Comparison of ENCODE assay signal across 9 mouse cellular contexts in genomic region chr6:116264836-116265235, GRCm38 (mm10). TPM values are rescaled to one million over a fixed set of nuclear protein-coding genes. Genes with fewer than 3 reads are reported as not detected.
DNase-seq lines count a peak whose midpoint lies in the region; ATAC-seq and TF ChIP-seq lines count a peak whose summit lies in the region.
"Had no signal": no experiment of that assay in that cellular context is flagged by ENCODE, and none has a peak within 500 bp of the region (broad histone marks: within the 10 kb centered on the region; RNA-seq: fewer than 3 reads in every experiment).

No protein-coding gene starts in this region.

- 65% methylated on average over 11 of the region's 11 CpGs for WGBS in liver, adult 2 months
- 84% methylated on average over 11 of the region's 11 CpGs for WGBS in embryonic facial prominence, embryonic 14.5 days
- WGBS in limb, embryonic 12.5 days = 87% methylated on average over 11 of the region's 11 CpGs
- 79% methylated on average over 11 of the region's 11 CpGs for WGBS in neural tube, embryonic 13.5 days

- peaks cover 16% of the 10 kb centered on the region for H3K4me1 ChIP-seq in liver, adult 2 months (ENCODE audit: control insufficient read depth, insufficient read depth, low read length)
- peaks cover 9% of the 10 kb centered on the region; the same call in 1 of the 2 replicates for H3K4me1 ChIP-seq in embryonic facial prominence, embryonic 14.5 days (ENCODE audit: control insufficient read depth, insufficient read depth, low read length)
- H3K4me1 ChIP-seq in limb, embryonic 12.5 days (replicated peaks) = peaks cover 9% of the 10 kb centered on the region
- H3K4me1 ChIP-seq in neural tube, embryonic 13.5 days (replicated peaks) = peaks cover 26% of the 10 kb centered on the region

- DNase-seq in liver, adult 2 months (ENCODE audit: extremely low read depth, low read depth, low spot score) = peak; percentile 63
- DNase-seq in liver = no peak
- DNase-seq in embryonic facial prominence, embryonic 14.5 days (ENCODE audit: low spot score) = no peak
- DNase-seq in gastrocnemius, adult 18-20 months (ENCODE audit: low spot score) = no peak
- no peak for DNase-seq in frontal cortex, postnatal 10 days (ENCODE audit: low spot score in 2 of 2)
- no peak for DNase-seq in B cell, adult 2 months
- DNase-seq: adrenal gland, postnatal 14 days had no signal

- peaks cover 17% of the 10 kb centered on the region; the same call in 1 of the 2 replicates for H3K79me2 ChIP-seq in liver, adult 2 months (ENCODE audit: control insufficient read depth, insufficient read depth, low read length)

- H3K36me3 ChIP-seq in liver, adult 2 months (ENCODE audit: control insufficient read depth, insufficient read depth, low read length) = peaks cover 5% of the 10 kb centered on the region
- H3K36me3 ChIP-seq in embryonic facial prominence, embryonic 14.5 days (ENCODE audit: control insufficient read depth, insufficient read depth, low read length) = peaks cover 7% of the 10 kb centered on the region
- peaks cover 25% of the 10 kb centered on the region for H3K36me3 ChIP-seq in limb, embryonic 12.5 days
- peaks cover 21% of the 10 kb centered on the region for H3K36me3 ChIP-seq in neural tube, embryonic 13.5 days

- TF ChIP-seq CTCF in liver, adult 2 months (IDR thresholded peaks at IDR 0.05; ENCODE audit: low read depth, low read length) = no peak

- no peak for ATAC-seq in embryonic facial prominence, embryonic 14.5 days (ENCODE audit: low read depth)
- no peak for ATAC-seq in limb, embryonic 12.5 days (ENCODE audit: insufficient number of reproducible peaks, insufficient read depth, low FRiP score, low TSS enrichment, low read depth)
- ATAC-seq in neural tube, embryonic 13.5 days (ENCODE audit: low read depth) = no peak

- no peaks in the 10 kb centered on the region for H3K27me3 ChIP-seq in liver, adult 2 months (ENCODE audit: control insufficient read depth, insufficient read depth, low read length)
- H3K27me3 ChIP-seq in embryonic facial prominence, embryonic 14.5 days (replicated peaks; ENCODE audit: control insufficient read depth, insufficient read depth, low read length) = no peaks in the 10 kb centered on the region
- H3K27me3 ChIP-seq in limb, embryonic 12.5 days = no peaks in the 10 kb centered on the region
- H3K27me3 ChIP-seq in neural tube, embryonic 13.5 days = no peaks in the 10 kb centered on the region

- H3K27ac ChIP-seq in liver, adult 2 months (replicated peaks; ENCODE audit: insufficient read depth, low read depth, low read length) = peak overlapping the region; percentile 83
- no peak overlapping the region for H3K27ac ChIP-seq in embryonic facial prominence, embryonic 14.5 days (replicated peaks; ENCODE audit: low read depth, low read length)
- H3K27ac ChIP-seq in limb, embryonic 12.5 days = no peak overlapping the region
- no peak overlapping the region for H3K27ac ChIP-seq in neural tube, embryonic 13.5 days (replicated peaks)

- no peaks in the 10 kb centered on the region for H3K9me3 ChIP-seq in embryonic facial prominence, embryonic 14.5 days (ENCODE audit: control insufficient read depth, low read length)
- no peaks in the 10 kb centered on the region for H3K9me3 ChIP-seq in limb, embryonic 12.5 days
- H3K9me3 ChIP-seq in neural tube, embryonic 13.5 days = no peaks in the 10 kb centered on the region

- peak overlapping the region; percentile 5 for H3K9ac ChIP-seq in liver, adult 2 months (ENCODE audit: low read depth, low read length)
- peak overlapping the region; percentile 79; the same call in 1 of the 2 replicates for H3K9ac ChIP-seq in embryonic facial prominence, embryonic 14.5 days (ENCODE audit: low read depth, low read length)
- H3K9ac ChIP-seq in limb, embryonic 12.5 days (replicated peaks) = no peak overlapping the region
- H3K9ac ChIP-seq in neural tube, embryonic 13.5 days = no peak overlapping the region

- TF ChIP-seq POLR2A in liver, adult 2 months (IDR thresholded peaks at IDR 0.05; ENCODE audit: extremely low read depth, insufficient read depth, low read length) = no peak

- peak overlapping the region; percentile 72 for H3K4me2 ChIP-seq in embryonic facial prominence, embryonic 14.5 days (ENCODE audit: low read depth, low read length)
- H3K4me2 ChIP-seq in limb, embryonic 12.5 days = peak overlapping the region; percentile 66
- H3K4me2 ChIP-seq in neural tube, embryonic 13.5 days = peak overlapping the region; percentile 71

- peak overlapping the region; percentile 97 for H3K4me3 ChIP-seq in liver, adult 2 months (ENCODE audit: insufficient read depth, low read depth, low read length)
- peak overlapping the region; percentile 58 for H3K4me3 ChIP-seq in embryonic facial prominence, embryonic 14.5 days (ENCODE audit: low read depth, low read length)
- peak overlapping the region; percentile 67 for H3K4me3 ChIP-seq in limb, embryonic 12.5 days (replicated peaks)
- peak overlapping the region; percentile 60 for H3K4me3 ChIP-seq in neural tube, embryonic 13.5 days

RNA-seq across cellular contexts. Expression of gene Zfand4, which starts 0.8 kb away (rescaled TPM):
- total RNA-seq in liver, adult 2 months (2014; rRNA removed) = 25.6 and 28.0 TPM in 2 replicates
- 3.1 and 4.0 TPM in 2 replicates for polyA plus RNA-seq in liver, adult 2 months (2012; rRNA removed)
- polyA plus RNA-seq in embryonic facial prominence, embryonic 14.5 days (2014; fragmentation: Nextera tagmentation; extraction: Ambion mirVana) = 6.5 and 8.1 TPM in 2 replicates
- polyA plus RNA-seq in limb, embryonic 12.5 days (2016; fragmentation: Nextera tagmentation; extraction: Ambion mirVana) = 7.6 and 8.1 TPM in 2 replicates
- 5.4 and 6.5 TPM in 2 replicates for polyA plus RNA-seq in neural tube, embryonic 13.5 days (2015; fragmentation: Nextera tagmentation; extraction: Ambion mirVana)
- under 1 TPM; 0.52 to 0.94 TPM for total RNA-seq in gastrocnemius, adult 18-20 months (2021)

RNA-seq across cellular contexts. Expression of gene Washc2, which starts 57.0 kb away (rescaled TPM):
- total RNA-seq in liver, adult 2 months (2014; rRNA removed) = 38.5 and 46.5 TPM in 2 replicates
- 29.6 and 32.7 TPM in 2 replicates for polyA plus RNA-seq in liver, adult 2 months (2012; rRNA removed)
- 36.9 and 43.3 TPM in 2 replicates for polyA plus RNA-seq in embryonic facial prominence, embryonic 14.5 days (2014; fragmentation: Nextera tagmentation; extraction: Ambion mirVana)
- polyA plus RNA-seq in limb, embryonic 12.5 days (2016; fragmentation: Nextera tagmentation; extraction: Ambion mirVana) = 51.8 and 55.9 TPM in 2 replicates
- 65.1 and 71.5 TPM in 2 replicates for polyA plus RNA-seq in neural tube, embryonic 13.5 days (2015; fragmentation: Nextera tagmentation; extraction: Ambion mirVana)
- total RNA-seq in gastrocnemius, adult 18-20 months (2021) = 10 to 100 TPM; 20.5 to 22.1 TPM

Comparison
In these comparisons a context has a peak if more than half of its experiments do, and no peak if none do; other contexts are left out.
1. H3K9ac ChIP-seq: peak in liver, adult 2 months (single experiment) and embryonic facial prominence, embryonic 14.5 days (single experiment); none in limb, embryonic 12.5 days (single experiment) and neural tube, embryonic 13.5 days (single experiment).
2. Peak in every context shown above with its lines, with median percentiles within 50 percentile points of each other: H3K4me3 ChIP-seq and H3K4me2 ChIP-seq.